Mouse (Mus musculus): ENCODE data around the gene Coch. TPM values are rescaled to one million over a fixed set of nuclear protein-coding genes. Genes with fewer than 3 reads are reported as not detected.

Gene Coch
- polyA plus RNA-seq, 1 experiment from 2014 or later: 18.6 TPM

Other genes starting within 250 kb of the Coch start
- 16.8 and 17.8 TPM in 2 replicates for gene G2e3, start 245.3 kb upstream of the Coch start, polyA plus RNA-seq (2015; fragmentation: Nextera tagmentation; extraction: Ambion mirVana)
- 64.4 and 64.7 TPM in 2 replicates for gene Scfd1, start 215.8 kb upstream of the Coch start, polyA plus RNA-seq (2015; fragmentation: Nextera tagmentation; extraction: Ambion mirVana)
- 50.4 and 55.1 TPM in 2 replicates for gene Ap4s1, start 97.7 kb downstream of the Coch start, polyA plus RNA-seq (2015; fragmentation: Nextera tagmentation; extraction: Ambion mirVana)
- gene Strn3, start 98.6 kb downstream of the Coch start, polyA plus RNA-seq (2015; fragmentation: Nextera tagmentation; extraction: Ambion mirVana): 36.5 and 37.1 TPM in 2 replicates
- 39.3 and 40.8 TPM in 2 replicates for gene Hectd1, start 236.2 kb downstream of the Coch start, polyA plus RNA-seq (2015; fragmentation: Nextera tagmentation; extraction: Ambion mirVana)

Data from midbrain, embryonic 15.5 days (tissue).